Mouse (Mus musculus) layer of hippocampus, adult 2 months (tissue): ENCODE measurements at regions not wholly inside any gene's neighbourhood (a gene's known extent, or its start where the extent isn't known, plus 50 kb on each side); places are given as distances from the start of the nearest gene placed in this dataset.

Source experiments
- DNase-seq, 2 experiments: peaks; one replicate each; pipeline ENCODE4 v3.0.0; 2022; ENCODE audit warnings: low spot score in 2 of 2
- H3K27ac ChIP-seq: fragments of 200-600 bp; 2 replicates; pipeline ENCODE4 v1.8.1; 2022
- H3K4me3 ChIP-seq: fragments of 200-600 bp; 2 replicates; pipeline ENCODE4 v1.8.1; 2022; ENCODE audit warnings: mild to moderate bottlenecking
- CTCF ChIP-seq: fragments of 200-600 bp; conservative IDR thresholded peaks from 2 replicates; pipeline ENCODE4 v1.8.1; 2022; ENCODE audit warnings: antibody characterized with exemption, mild to moderate bottlenecking, moderate library complexity

DNA sequence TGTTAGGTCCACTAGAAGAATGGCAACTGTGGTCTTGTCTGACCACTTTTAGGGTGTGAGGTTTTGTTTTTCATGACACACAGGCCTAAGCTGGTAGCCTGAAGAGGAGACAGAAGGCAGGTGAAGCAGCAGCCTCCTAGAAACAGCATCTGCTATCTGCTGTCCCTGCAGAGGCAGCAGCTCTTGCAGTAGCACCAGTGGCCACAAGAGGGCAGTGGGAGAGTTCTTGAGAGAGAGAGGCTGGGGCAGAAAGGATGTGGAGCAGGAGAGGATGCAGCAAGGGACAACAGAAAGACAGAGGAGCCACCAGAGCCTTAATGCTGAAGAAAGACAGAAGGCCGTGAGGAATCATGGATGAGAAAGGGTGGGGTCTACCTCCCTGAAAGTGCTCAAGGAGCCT lies 88.1 kb upstream of the Usp51 start:
- DNase-seq = peak; percentile 61 to 80
- TF ChIP-seq CTCF = peak; percentile 88
- Histone ChIP-seq H3K4me3 (no peak overlapping the region), H3K27ac (no peak overlapping the region)

- TF ChIP-seq CTCF = peak; percentile 78
- no peak overlapping the region for H3K27ac ChIP-seq
- H3K4me3 ChIP-seq = no peak overlapping the region
- DNase-seq = peak in 1 of 2 experiments; percentile 42
Observed at GRCm38 (mm10) chrX:152926991-152927390, 79.3 kb upstream of the Usp51 start.

- Histone ChIP-seq H3K4me3 (no peak overlapping the region), H3K27ac (peak overlapping the region; percentile 86)
- TF ChIP-seq CTCF = no peak
- DNase-seq = peak; percentile 27 to 61
Observed at GRCm38 (mm10) chrX:152946201-152946600, 60.1 kb upstream of the Usp51 start.
